Mouse (Mus musculus) adrenal gland, postnatal 4 days (tissue): Measurements from ENCODE around the gene Coro7. TPM values are rescaled to one million over a fixed set of nuclear protein-coding genes. Genes with fewer than 3 reads are reported as not detected.
"Not testable (repeated sequence)": the region's sequence is repeated elsewhere in the genome, so short reads cannot be mapped to it uniquely, and the experiment has no call there.

Experiments used
- DNase-seq, 2 experiments: peaks; one replicate each; pipeline ENCODE4 v3.0.0; 2021 to 2022; ENCODE audit warnings: low spot score in 2 of 2, mixed read lengths in 2 of 2
- total RNA-seq, 2 experiments: library from RNA; stranded (reverse); gene quantifications; 2 replicates each; pipeline ENCODE4 v1.2.3; 2021

The Coro7 gene
- total RNA-seq, 2 experiments from 2014 or later, result 32.8 to 42.6 TPM

DNA sequence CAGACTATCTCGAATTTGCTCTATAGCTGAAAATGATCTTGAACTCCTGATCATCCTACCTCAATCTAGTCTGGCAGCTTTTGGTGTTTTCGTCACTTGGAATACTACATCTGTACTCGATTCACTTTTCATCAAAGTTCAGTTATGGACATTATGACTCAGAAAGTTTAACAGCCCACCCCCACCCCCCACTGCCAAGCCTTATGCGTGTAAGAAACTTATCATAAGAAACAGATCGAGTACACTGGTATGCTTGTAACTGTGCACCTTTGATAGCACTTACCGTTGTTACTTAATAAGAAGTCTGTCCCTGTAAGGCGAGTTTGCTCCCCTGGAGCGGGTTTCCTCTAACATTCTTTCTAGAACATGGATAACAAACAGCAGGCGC lies 3.6 kb upstream of the Coro7 start:
- no peak for DNase-seq

DNA sequence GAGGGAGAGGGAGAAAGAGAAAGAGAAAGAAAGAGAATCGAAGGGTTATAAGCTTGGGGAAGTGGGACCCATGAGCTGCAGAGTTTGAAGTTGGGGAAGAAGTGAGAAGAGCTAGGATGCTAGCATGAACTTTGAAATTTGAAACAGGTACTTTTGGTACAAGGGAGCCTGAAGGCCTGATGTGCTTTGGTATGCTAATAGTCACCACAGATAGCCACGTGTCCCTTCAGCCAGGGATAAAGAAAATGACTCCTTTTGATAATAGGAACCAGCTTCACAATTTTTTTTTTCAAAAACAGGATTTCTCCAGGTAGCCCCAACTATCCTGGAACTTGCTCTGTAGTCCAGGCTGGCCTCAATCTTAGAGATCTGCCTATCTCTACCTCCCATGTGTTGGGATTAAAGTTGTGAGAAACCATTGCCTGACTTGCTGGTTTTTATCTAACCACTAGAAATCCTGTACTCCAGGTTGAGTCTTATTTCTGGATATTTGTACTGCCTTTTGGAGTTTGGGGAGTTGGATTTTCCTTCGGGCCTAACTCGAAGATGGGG lies 3.1 kb upstream of the Coro7 start:
- DNase-seq, result no peak

DNA sequence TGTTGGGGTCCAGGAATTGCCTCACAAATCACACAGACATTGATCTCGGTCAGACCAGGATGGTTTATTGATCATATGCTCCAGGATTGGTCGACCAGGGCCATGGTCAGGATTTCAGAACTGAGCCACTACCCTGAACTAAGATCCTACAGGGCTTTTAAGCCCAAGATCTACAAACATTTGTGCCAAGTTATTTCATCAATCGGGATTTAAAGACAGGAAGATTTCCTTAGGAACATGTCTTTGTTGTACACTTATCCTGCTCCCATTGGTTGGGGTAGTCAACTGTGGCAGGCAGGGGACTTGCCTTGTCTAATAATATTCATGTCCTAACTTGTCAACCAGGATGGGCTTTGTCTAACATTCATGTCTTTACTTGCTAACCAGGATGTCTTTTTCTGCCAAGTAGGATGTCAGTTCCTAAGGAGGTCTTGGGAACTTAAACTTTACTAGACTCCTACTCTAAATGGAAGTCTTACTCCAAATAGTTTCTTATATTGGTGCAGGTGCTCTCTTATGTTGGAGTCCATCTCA lies 1.4 kb upstream of the Coro7 start:
- DNase-seq, result not testable (repeated sequence)

DNA sequence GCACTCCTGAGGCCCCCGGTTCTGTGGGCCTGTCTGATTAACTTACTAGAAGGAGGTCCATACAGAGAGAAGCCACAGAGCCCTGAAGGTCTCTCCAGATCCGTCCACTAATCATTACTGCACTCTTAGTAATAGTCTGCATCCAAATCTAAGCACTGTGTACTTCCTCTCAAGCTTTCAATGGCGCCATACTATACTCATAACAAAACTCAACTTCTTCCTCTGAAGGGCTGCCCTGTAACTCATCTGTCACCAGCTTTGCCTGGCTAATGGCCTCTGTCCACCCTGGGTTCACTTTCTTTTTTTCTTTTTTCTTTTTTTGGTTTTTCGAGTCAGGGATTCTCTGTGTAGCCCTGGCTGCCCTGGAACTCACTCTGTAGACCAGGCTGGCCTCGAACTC lies 1.5 kb downstream of the Coro7 start:
- DNase-seq, result no peak

DNA sequence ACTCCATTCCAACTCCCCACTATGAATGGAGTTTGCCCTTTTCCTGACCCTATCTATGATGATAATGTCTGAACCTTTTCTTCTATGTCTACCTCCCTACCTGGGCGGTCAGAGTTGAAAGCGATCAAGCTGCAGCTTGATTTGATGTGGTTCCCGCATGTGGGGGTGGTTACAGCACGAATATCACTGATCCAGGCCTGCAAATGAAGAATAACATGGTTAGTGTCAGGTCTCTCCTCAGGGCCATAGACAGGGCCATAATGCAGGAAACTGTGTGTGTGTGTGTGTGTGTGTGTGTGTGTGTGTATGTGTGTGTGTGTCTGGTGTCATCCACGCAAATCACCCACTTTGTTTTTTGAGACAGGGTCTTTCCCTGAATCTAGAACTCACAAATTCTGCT lies 2.7 kb downstream of the Coro7 start:
- no peak for DNase-seq

DNA sequence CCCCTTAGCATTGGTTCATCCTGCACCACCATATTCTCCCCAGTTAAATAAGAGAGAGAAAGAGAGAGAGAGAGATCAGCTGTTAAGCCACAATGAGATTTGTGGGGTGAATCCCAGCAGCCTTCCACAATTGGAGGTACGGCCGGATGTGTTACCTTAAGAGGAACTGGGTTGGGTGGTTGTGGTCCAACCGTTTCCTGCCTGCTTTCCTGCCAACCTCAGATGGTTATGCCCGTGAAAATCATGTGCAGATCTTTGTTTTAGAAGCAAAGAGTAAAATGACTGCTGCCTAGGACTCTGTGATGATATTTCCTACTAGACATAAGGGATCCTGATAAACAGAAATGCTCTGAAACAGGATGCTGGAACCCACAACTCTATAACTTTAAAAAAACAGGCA lies 5.5 kb downstream of the Coro7 start:
- no peak for DNase-seq

DNA sequence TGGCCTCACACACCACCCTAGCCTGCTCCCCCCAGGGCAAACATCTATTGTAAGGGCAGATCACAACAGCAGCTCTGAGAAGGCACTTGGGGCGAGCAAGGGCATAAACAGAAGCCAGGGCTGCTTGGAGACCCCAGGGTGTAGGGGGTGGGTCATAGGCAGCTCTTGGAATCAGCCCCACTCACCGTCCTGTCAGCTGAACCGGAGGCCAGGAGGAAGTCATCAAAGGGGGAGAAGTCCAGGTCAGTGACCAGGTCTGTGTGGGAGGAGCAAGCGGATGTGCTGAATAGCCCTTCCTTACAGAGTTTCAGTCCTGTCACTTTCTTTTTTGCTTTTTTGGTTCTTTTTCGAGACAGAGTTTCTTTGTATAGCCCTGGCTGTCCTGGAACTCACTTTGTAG lies 9.3 kb downstream of the Coro7 start:
- no peak for DNase-seq

DNA sequence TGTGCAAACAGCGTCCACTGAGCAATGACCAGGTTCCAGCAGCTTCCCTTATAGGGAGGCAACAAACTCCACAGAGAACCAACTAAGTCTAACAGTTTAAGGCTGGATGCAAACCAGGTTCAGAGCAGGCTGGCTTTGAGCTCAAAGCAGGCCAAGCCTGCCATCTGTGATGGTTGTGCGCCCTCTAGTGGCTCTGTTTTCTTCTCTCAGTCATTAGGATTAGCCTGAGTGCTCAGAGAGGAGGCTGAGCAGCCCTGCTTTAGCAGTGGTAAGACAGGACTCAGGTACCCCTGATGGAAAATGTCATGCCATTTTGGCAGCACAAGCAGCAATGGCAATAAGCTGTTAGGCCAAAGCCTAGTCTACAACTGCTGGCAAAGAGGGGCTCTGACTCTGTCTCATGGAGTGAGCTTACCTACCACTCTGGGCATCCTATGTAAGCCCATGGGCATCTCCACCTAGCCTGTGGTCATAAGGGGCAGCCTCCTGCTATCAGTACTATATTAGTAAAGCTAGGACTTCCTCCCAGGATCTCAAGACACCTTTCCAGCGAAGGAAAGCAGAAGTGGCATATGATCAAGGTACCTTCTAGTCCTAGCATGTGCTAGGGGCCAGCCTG lies 12.3 kb downstream of the Coro7 start:
- DNase-seq, result peak; percentile 65 to 79

DNA sequence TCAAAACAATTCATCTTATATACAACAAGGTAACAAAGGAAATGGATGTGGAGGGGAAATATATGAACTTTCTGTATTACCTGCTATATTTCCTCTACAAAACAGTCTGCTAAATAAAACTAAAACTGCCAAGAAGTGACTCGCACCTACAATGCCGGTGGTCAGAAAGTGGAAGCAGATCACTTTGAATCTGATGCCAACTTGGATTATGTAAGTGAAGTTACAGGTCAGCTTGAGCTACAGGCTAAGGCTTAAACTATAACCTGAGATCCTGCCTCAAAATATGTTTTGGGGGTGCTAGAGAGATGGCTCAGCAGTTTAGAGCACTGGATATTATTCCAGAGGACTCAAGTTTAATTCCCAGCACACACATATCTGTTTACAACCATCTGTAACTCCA lies 13.9 kb downstream of the Coro7 start:
- no peak for DNase-seq

DNA sequence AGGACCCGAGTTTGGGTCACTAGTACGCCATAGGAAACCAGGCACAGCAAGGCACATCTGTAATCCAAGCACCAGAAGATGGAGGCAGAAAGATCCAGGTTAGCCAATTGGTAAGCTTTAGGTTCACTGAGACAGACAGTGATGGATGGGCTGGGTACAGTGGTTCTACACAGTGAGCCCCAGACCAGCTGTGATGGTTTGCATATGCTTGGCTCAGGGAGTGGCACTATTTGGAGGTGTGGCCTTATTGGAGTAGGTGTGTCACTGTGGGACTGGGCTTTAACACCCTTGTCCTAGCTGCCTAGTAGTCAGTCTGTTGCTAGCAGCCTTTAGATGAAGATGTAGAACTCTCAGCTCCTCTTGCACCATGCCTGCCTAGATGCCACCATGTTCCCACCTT lies 15.8 kb downstream of the Coro7 start:
- DNase-seq, result no peak

DNA sequence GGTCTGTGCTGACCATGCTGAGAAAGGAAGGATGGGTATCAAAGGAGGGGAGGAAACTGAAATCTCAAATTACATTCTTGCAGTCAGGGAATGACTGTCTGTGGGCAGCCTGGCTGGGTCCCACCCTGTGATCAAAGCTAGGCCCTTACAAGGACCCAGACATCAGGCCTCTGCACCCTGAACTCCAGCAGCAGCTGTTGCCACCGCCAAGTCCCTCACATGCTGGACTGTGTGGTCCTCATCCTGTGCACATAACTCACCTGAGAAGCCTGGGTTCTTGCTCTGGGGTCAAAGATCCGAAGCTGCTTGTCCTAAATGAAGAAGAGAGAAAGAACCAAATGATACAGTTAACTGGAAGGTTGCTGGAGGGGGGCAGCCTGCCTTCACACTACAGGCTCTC lies 18.0 kb downstream of the Coro7 start:
- no peak for DNase-seq

DNA sequence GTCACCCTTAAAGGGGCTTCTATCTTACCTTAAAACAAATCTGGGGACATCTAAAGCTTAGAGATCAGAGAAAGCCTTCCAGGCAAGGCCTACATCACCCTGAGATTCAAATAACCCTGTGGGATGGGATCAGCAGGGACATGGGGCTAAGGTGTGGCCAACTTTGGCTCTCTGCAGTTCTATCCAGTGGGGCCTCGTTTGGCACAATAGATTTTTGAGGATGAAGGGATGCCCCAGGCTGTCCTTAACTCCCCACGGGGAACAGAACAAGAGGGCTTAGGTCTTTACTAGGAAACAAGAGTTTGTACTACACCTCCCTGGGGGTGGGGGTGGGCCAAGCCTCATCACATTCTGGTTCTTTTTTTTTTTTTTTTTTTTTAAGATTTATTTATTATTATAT lies 20.3 kb downstream of the Coro7 start:
- DNase-seq, result no peak

DNA sequence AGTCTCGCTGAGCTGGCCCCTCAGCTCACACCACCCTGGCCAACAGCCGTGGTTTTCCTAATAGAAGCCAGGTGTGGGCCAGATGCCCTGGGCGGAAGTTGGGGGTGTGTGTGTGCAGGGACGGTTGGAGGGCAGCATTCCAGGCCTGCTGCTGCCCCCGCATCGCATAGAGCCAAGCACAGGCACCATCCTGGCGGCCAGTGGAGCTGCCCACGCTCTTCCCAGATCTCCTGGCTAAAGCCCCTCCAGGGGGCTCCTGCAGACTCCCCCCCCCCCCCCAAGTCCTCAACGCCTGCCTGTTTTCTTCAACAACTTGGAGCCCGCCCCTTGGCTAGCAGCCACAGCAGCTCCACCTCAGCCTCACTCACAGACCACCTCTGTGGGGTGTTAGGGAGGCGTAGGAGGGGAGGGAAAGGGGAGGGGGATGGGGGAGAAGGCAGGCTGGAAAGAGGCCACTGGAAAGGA lies 20.8 kb downstream of the Coro7 start:
- no peak for DNase-seq

DNA sequence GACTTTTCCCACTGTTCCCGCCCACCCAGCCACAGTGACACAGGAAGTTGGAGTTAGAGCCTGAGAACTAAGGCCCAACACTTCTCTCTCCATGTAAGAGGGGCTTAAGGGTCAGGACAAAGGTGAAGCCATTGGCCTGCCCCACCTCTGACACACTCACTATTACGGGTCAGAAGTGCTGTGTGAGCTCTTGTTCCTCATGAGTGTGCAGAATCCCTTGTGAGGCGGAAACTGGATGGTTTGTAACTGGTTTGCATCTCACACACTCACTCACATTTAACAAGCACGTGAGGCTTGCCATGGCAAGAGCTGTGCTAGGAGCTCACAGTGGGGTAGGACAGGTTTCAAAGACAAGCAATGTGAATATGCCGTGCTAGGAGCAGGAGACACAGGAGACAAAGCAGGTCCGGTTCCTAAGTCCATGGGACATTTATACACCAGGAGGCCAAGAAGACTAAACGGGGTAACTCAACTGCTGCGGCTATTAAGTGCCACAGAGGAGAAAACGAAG lies 23.0 kb downstream of the Coro7 start:
- DNase-seq, result no peak

DNA sequence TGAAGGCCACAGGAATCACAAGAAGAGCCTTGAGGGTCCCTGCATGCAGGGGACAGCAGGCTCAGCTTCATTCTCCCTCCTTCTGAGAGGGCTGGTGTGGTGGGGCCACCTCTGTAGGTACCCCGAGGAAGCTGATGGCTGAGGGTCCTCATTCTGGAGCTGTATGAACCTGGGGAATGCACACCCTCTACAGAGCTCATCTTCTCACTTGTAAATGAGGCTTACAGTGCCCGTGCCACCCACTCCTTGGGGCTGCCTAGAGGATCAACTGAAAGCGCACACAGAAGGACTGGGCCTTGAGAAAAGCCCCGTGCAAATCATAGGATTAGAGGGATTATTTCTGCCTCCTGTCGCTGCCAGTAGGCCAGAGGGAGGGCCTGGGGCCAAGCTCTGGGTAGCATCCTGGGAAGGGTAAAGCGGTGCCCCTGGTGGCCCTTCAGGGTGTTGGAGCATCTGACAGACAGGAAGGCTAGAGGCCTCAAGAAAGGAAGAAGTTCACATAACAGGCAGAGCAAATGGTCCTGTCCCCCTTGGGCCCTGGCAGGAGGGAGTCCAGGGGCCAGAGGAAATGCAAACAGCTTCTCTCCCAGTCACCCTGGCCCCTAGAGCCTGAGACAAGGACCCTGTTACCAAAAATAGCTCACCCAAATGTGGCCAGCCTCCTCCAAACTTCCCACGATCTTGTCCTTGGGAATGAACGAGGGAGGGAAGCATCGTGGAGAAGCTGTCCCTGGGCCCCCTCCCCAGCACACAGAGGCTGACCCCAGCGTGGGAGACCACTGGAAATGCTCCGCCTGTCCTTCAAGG lies 23.6 kb downstream of the Coro7 start:
- no peak for DNase-seq

DNA sequence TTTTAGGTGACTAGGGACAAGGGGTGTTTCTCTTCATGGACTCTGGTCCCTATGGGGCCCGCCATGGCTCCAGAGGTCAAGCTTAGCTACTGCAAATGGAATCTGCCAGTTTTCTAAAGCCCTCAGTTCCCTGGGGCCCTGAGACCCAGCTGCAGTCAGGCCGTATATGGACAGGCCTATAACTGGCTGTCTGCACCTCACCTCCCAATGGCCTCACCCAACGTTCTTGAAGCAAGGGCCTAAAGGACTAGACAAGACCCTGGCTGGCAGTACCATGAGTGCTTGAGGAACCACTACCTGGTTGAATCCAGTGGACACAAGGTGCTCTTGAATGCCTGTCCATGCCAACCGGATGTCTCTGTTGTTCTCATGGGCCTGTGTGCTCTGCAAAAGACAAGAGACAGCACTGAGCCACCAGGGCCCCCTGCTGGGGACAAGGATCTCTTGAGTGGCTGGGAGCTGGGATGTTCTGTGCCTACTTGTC lies 24.3 kb downstream of the Coro7 start:
- no peak for DNase-seq

DNA sequence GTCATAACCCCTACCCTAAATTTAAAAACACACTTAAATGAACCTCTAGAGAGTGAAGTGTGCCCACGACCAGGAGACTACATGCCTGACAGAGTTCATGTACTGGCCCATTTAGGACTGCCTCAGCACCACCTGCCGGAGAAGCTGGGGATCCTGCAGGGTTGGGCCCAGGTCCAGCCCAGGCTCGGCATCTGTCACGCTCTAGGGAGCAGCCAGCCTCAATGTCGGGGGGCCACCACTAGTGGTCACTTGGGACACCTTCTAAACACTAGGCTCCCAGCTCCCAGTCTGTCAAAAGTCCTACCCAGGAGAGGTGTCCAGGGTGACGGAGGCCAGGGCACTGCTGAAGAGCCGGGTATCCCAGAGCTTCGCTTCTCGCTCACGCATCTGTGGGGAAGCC lies 24.9 kb downstream of the Coro7 start:
- no peak for DNase-seq

DNA sequence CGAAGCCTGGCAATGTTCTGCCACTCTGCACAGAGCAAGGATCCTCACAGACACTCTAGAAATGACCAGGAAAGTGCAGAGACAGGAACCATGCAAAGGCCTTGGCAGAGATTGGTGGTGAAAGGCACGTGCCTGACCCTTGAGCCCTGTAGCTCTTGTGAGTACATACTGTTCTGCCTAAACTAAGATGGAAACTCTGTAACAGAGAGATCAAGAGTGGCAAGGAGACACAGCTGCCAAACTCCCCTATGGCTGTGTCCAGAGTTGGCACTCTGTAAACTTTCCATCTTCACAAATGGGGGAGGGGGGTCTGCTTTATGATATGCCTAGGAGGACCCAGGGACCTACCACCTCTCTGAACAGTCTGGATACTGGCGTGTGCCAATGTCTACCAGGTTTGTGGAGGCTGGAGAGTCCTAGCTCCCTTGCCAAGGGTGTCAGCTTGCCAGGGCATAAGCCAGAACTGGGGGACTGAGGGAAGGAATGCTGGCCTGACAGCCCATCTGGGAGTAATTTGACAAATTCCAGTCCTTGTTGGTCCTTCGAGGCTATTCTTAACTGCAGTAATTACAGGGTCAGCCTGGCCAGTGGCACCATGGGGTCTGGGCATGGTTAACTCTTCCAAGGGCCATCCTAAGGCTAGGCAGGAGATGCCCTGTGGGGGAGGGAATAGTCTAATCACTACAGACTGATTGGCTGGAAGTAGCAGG lies 26.7 kb downstream of the Coro7 start:
- DNase-seq, result no peak

DNA sequence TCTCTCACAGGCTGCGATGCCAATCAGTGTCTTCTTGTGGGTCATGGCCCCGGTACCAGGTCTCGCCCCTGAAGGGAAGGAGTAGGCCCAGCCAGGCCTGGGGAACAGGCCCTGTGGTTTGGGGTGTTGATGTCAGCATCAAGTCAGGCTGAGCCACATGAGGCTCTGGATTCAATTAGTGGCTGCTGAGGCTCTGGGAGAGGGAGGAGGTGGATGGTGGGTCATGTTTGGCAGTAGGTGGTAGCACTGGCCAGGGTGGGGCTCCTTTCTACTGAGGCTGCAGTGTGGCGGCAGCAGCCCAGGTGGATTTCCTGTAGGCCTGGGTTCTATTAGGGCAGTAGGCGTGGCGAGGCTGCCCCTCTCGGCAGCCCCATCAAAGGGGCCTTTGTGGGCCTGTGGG lies 28.0 kb downstream of the Coro7 start:
- no peak for DNase-seq

DNA sequence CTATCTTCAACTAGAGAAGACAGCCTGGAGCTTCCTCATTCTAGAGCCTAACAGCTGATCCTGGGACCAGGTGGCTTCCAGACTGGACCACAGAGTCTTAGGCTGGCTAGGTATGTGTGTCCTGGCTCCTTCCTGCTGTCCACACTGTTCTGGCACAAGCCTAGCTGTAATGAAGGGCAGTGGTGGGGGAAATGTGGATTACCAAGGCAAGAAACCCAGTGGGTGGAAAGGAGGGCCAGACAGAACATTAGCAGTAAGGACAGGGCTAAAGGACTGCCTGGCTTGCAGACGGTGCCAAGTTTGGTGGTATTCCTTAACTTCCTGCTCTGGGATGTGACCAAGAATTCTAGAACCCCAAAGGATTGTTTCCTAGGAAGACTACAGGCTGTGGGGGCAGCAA lies 28.5 kb downstream of the Coro7 start:
- DNase-seq, result no peak

DNA sequence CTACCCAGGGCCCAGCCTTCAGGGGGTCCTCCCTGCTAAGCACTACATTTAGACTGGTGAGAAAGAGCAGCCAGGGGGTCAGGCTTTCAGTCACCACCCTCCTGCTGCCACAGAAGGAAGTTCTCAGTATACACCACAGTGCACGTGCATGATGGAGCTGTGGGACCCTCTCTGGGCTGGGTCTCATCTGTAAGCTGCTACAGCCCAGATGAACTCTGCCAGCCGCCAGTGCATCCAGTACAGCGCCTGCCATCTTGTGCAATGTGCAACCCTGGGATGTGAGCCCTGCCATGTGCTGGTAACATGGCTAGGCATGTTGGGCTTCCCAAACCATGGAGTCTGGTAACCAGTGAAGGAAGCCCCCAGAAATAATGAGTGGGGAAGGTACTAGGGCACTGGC lies 29.4 kb downstream of the Coro7 start:
- no peak for DNase-seq
